Mouse (Mus musculus) megakaryocyte, embryonic 14.5 days (primary cell): ENCODE measurements around the gene Dbndd2. TPM values are rescaled to one million over a fixed set of nuclear protein-coding genes. Genes with fewer than 3 reads are reported as not detected.
A peak's percentile ranks its signal among the peaks of the same experiment; 100 is the strongest.

Experiments used
- H3K27me3 ChIP-seq: replicated peaks from 2 replicates; pipeline ENCODE3; 2012; ENCODE audit warnings: inconsistent platforms
- H3K36me3 ChIP-seq: replicated peaks from 2 replicates; pipeline ENCODE3; 2012; ENCODE audit warnings: low read length, inconsistent platforms, mixed read lengths
- H3K4me1 ChIP-seq: 2 replicates; pipeline ENCODE4 v1.6.1; 2012; ENCODE audit warnings: inconsistent platforms
- H3K4me3 ChIP-seq: replicated peaks from 2 replicates; pipeline ENCODE3; 2012; ENCODE audit warnings: moderate library complexity, mild to moderate bottlenecking, inconsistent platforms
- H3K9me3 ChIP-seq: 2 replicates; pipeline ENCODE4 v1.6.1; 2012; ENCODE audit warnings: inconsistent platforms
- FLI1 ChIP-seq: IDR thresholded peaks from 2 replicates; pipeline ENCODE4 v1.6.1; 2012; ENCODE audit warnings: low read length, inconsistent platforms, mixed read lengths
- GATA1 ChIP-seq: IDR thresholded peaks from 3 replicates; pipeline ENCODE4 v1.6.1; 2012; ENCODE audit warnings: mixed read lengths, low read length, inconsistent platforms, borderline replicate concordance
- polyA plus RNA-seq: library from polyadenylated mRNA; stranded (reverse); fragments of >175 nt; gene quantifications from 2 replicates; pipeline ENCODE4 v1.2.3, GENCODE M21; 2012; ENCODE audit warnings: low replicate concordance; ENCODE audit not compliant: insufficient read depth

Gene Dbndd2
- polyA plus RNA-seq, 1 experiment = 4.2 TPM

- no peak for TF ChIP-seq FLI1
- TF ChIP-seq GATA1 = no peak
- H3K36me3 ChIP-seq = no peaks in the 10 kb centered on the region
- peaks cover 78% of the 10 kb centered on the region for H3K27me3 ChIP-seq
- H3K4me1 ChIP-seq = peaks cover 23% of the 10 kb centered on the region
- H3K4me3 ChIP-seq = peak overlapping the region; percentile 87
- H3K9me3 ChIP-seq = no peaks in the 10 kb centered on the region
These were observed 42.9 kb upstream of the Dbndd2 start for GRCm38 (mm10) chr2:164443051-164443437.

- Histone ChIP-seq H3K4me3 (peak within 1 kb of the TSS; percentile 87), H3K27me3 (peaks cover 78% of the 10 kb centered on the region), H3K36me3 (no peaks in the 10 kb centered on the region), H3K4me1 (peaks cover 23% of the 10 kb centered on the region), H3K9me3 (no peaks in the 10 kb centered on the region)
- no peak for TF ChIP-seq FLI1
- no peak for TF ChIP-seq GATA1
These were observed 42.4 kb upstream of the Dbndd2 start, which contains the start of gene Sdc4 for GRCm38 (mm10) chr2:164443460-164444000. Sdc4 (minus strand) TSS chr2:164443887.

DNA sequence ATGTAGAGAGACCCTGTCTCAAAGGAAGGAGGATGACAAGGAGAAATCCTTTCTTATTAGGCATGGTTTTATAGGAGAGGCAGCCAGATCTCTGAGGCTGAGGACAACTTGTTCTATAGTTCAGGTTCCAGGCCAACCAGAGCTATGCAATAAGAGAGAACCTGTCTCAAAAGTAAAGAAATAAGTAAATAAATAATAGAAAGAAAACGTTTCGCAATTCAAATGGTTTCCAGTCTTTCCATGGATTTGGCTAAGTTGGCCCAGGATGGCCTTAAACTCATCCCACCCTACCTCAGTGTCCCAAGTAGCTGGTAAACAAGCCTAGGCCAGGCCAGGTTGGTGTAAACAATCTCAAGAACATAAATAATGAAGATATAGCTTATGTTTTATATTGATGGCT is 41.2 kb upstream of the Dbndd2 start:
- TF ChIP-seq GATA1 (no peak), FLI1 (no peak)
- H3K4me1 ChIP-seq = peaks cover 23% of the 10 kb centered on the region
- H3K27me3 ChIP-seq = peaks cover 77% of the 10 kb centered on the region
- peaks cover 5% of the 10 kb centered on the region for H3K9me3 ChIP-seq
- H3K36me3 ChIP-seq = no peaks in the 10 kb centered on the region
- H3K4me3 ChIP-seq = no peak overlapping the region

DNA sequence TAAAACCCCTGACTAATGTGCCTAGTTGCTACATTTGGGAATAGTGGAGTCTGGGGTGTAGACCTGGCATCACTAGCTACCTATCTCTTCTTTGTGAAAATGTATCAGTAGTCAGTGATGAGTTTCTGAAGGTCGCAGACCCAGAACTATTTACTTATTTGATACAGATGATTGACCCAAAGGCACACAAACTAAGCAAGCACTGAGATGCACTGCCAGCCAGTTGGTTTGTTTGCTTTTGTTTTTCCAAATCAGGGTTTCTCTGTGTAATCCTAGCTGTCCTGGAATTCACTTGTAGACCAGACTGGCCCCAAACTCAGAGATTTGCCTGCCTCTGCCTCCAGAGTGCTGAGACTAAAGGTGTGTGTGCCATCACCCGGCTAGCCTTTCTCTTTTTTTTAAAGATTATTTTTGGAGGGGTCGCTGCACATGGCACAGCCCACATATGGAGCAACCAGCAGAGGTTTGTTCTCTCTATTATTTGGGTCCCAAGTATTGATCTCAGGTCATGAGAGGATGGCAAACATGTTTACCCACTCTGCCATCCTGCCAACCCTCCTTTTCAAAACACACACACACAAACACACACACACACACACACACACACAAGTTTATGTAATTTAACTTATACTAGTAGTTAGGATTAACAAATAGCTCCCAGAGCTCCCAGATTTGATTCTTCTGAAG is 40.4 kb upstream of the Dbndd2 start:
- no peak for TF ChIP-seq GATA1
- Histone ChIP-seq H3K9me3 (peaks cover 14% of the 10 kb centered on the region), H3K4me3 (no peak overlapping the region), H3K27me3 (peaks cover 76% of the 10 kb centered on the region), H3K4me1 (peaks cover 23% of the 10 kb centered on the region), H3K36me3 (no peaks in the 10 kb centered on the region)

DNA sequence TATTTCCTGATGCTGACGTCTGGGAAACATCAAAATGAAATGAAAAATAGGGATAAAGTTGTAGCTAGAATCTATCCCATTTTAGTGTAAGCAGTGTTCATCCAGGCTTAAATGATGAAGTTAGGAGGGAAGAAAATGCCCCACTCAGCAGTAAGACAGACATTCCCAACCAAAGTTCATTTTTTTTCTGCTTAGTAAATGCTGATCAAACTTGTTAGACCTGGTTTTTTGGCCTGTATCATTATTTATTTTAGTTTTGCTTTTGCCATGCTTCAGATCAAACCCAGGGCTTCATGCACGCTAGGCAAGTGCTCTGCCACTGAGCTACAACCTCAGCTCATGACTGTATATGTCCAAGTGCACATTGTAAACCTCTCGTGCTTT is 39.8 kb upstream of the Dbndd2 start:
- peaks cover 20% of the 10 kb centered on the region for H3K4me1 ChIP-seq
- H3K4me3 ChIP-seq = no peak overlapping the region
- H3K36me3 ChIP-seq = no peaks in the 10 kb centered on the region
- TF ChIP-seq FLI1 (no peak), GATA1 (no peak)
- H3K27me3 ChIP-seq = peaks cover 75% of the 10 kb centered on the region
- peaks cover 16% of the 10 kb centered on the region for H3K9me3 ChIP-seq

DNA sequence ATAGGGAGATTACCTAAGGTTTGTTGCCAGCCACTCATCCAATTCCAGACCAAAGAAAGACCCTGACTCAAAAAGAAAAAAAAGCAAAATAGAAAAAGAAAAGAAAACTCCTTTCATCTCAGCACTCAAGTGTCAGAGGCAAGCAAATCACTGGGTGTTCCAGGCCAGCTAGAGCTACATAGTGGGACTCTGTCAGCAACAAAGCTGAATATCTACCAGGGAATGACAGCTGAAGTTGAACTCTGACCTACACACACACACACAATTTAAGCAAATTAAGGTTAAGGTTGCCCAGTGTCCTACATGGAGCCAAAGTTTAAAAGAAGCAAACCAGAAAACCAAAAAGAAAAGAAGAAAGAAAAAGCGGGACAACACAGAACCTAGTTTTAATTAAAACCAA is 37.8 kb upstream of the Dbndd2 start:
- TF ChIP-seq FLI1 (no peak), GATA1 (no peak)
- no peak overlapping the region for H3K4me3 ChIP-seq
- H3K27me3 ChIP-seq = peaks cover 72% of the 10 kb centered on the region
- peaks cover 16% of the 10 kb centered on the region for H3K9me3 ChIP-seq
- H3K4me1 ChIP-seq = peaks cover 8% of the 10 kb centered on the region
- no peaks in the 10 kb centered on the region for H3K36me3 ChIP-seq

- TF ChIP-seq GATA1 = no peak
- no peak for TF ChIP-seq FLI1
- no peaks in the 10 kb centered on the region for H3K36me3 ChIP-seq
- H3K9me3 ChIP-seq = peaks cover 16% of the 10 kb centered on the region
- H3K4me1 ChIP-seq = 0 out of 2 replicates have a peak, but pooled peaks cover 4% of the 10 kb centered on the region
- H3K4me3 ChIP-seq = no peak overlapping the region
- H3K27me3 ChIP-seq = peaks cover 69% of the 10 kb centered on the region
These were observed 37.0 kb upstream of the Dbndd2 start for GRCm38 (mm10) chr2:164448921-164449320.

DNA sequence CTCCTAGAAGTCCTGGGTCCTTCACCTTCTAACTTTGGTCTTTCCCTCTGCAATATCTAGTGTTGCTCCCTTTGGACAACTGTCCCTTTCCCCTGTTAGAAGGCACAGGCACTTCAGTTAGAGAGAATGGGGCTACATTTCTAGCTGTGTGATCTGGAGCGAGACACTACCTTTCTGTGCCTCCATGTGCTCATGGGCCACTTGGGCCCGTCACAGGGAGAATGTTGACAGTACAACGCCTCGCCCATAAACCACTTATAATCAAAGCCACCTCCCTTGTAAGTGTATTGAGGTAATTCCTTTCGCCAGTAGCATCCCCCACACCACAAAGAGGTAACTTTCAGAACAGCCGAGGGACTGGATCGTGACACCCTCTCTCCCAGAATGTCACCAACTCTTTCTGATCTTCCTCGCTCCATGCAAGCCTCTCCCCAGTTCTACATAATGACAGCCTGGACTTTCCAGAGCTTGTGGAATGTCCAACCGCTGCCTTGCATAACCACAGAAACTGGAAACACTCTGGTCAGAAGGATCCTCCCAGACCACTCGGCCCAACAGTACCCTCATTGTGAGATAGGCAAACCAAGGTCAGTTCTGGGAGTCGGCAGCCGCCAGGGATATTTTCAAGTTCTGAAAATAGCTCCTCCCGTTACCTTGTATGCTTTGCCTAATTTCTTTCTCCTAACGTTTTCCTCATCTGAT is 36.4 kb upstream of the Dbndd2 start:
- Histone ChIP-seq H3K4me3 (no peak overlapping the region), H3K27me3 (peaks cover 67% of the 10 kb centered on the region), H3K36me3 (no peaks in the 10 kb centered on the region), H3K4me1 (0 out of 2 replicates have a peak, but pooled peaks cover 4% of the 10 kb centered on the region), H3K9me3 (peaks cover 16% of the 10 kb centered on the region)
- TF ChIP-seq GATA1 (no peak), FLI1 (no peak)

- Histone ChIP-seq H3K4me1 (peaks cover 16% of the 10 kb centered on the region), H3K4me3 (no peak overlapping the region), H3K9me3 (peaks cover 16% of the 10 kb centered on the region), H3K27me3 (peaks cover 66% of the 10 kb centered on the region), H3K36me3 (no peaks in the 10 kb centered on the region)
- TF ChIP-seq FLI1 (no peak), GATA1 (no peak)
These were observed 33.8 kb upstream of the Dbndd2 start for GRCm38 (mm10) chr2:164452000-164452676.
